Mouse (Mus musculus): Measurements from ENCODE around the gene Gm45213. TPM values are rescaled to one million over a fixed set of nuclear protein-coding genes. Genes with fewer than 3 reads are reported as not detected.

Gm45213 gene
- polyA plus RNA-seq, 1 experiment = not detected

DNA sequence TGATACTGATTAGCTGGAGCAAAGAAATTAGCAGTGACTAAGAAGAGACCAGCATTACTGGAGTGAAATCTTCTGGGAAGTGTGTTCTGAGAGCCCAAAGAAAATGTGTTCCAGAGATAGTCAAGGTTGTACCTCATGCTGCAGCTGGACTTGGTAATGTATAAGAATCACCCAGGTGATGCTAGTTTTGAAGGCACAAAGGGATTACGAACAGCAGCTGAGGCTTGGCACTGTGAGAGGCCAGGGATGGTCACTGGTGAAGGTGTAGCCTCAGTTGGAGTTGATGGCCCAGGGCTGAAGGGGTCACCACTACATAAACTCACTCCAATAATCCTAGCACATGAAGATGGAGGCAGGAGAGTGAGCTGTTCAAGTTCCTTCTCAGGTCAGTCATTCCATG, 15.3 kb downstream of the Gm45213 start, which contains the start of gene Snrpa1:
Gene Snrpa1, plus strand, starts transcription at position 301 of the 400 bp plus-strand sequence.
- peak within 1 kb of the TSS; percentile 91 for H3K4me3 ChIP-seq
- peak within 1 kb of the TSS; percentile 99 for H3K4me2 ChIP-seq (ENCODE audit: low read depth)
- no peaks in the 10 kb centered on the region for H3K27me3 ChIP-seq (ENCODE audit: control insufficient read depth, insufficient read depth, insufficient read length)
- H3ac ChIP-seq (ENCODE audit: control insufficient read depth, insufficient read length) = no peak within 1 kb of the TSS
- peaks cover 12% of the 10 kb centered on the region for H3K36me3 ChIP-seq (ENCODE audit: control insufficient read depth, insufficient read depth)
- H3K79me2 ChIP-seq (ENCODE audit: control insufficient read depth, insufficient read depth) = peaks cover 26% of the 10 kb centered on the region
- TF ChIP-seq USF1 (IDR thresholded peaks at IDR 0.05; ENCODE audit: low read depth) = no peak
- TF ChIP-seq POLR2AphosphoS2 (IDR thresholded peaks at IDR 0.05; ENCODE audit: insufficient read length, low read depth) = no peak
- TF ChIP-seq MAX (IDR thresholded peaks at IDR 0.05; ENCODE audit: low read depth) = no peak
- TF ChIP-seq POLR2A (IDR thresholded peaks at IDR 0.05; ENCODE audit: insufficient read length, low read depth) = no peak
- TF ChIP-seq REST (IDR thresholded peaks at IDR 0.05; ENCODE audit: insufficient read depth, insufficient read length) = no peak
- TF ChIP-seq TCF3 (IDR thresholded peaks at IDR 0.05; ENCODE audit: insufficient read length, low read depth) = no peak
- no peak for TF ChIP-seq CEBPB (IDR thresholded peaks at IDR 0.05; ENCODE audit: insufficient read depth, poor library complexity, severe bottlenecking)
- no peak for TF ChIP-seq TCF12 (IDR thresholded peaks at IDR 0.05; ENCODE audit: insufficient read depth, poor library complexity, severe bottlenecking)
- no peak for TF ChIP-seq SRF (IDR thresholded peaks at IDR 0.05; ENCODE audit: control insufficient read depth, insufficient read length, low read depth)
- no peak for TF ChIP-seq E2F4 (IDR thresholded peaks at IDR 0.05; ENCODE audit: insufficient read depth)
- no peak for TF ChIP-seq MYOD1 (IDR thresholded peaks at IDR 0.05; ENCODE audit: control insufficient read depth in 1 of 3, insufficient read length in 2 of 3, low read depth in 2 of 3)
- no peak for TF ChIP-seq MYOG (IDR thresholded peaks at IDR 0.05; ENCODE audit: control insufficient read depth in 1 of 3, insufficient read depth in 1 of 3, insufficient read length in 2 of 3, low read depth in 2 of 3)

DNA sequence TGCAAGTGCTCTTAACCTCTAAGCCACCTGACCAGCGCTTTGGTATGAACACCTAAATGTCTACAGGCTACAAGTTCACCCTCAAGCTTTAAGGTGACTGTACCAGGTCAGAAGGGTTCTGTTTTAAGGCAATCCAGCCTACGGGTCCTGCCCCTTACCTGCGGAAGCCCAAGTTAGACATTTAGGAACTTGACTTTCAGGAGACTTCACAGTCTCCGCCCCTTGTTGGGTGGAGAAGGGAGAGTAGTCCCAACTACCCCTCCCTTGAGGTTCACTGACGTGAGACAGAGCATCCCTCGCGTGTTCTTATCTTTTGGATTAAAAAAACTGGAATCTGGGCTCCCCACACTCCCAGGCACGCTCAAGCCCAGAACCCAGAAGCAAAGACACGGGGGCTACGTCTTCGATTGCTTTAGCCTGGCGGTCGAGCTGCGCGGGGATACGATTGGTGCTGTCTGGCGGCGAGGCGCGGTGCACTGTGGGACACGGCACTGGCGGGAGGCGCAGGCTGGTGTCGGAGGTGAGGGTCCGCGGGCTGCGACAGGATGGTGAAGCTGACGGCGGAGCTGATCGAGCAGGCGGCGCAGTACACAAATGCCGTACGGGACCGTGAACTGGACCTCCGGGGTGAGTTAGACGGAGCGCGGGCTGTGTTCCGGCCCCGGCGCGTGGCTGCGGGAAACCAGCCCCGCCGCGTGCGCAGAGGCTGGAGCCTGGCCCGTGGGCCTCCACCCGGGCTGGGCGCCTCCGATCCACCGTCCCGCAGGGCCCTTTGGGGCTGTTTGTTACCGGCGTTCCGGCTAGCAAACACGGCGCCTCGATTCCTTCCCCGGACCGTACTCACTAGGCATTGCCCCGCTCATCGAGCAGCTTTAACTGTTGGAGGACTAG, 16.9 kb downstream of the Gm45213 start:
- Histone ChIP-seq H3K27me3 (ENCODE audit: control insufficient read depth, insufficient read depth, insufficient read length) (no peaks in the 10 kb centered on the region), H3K4me3 (peak overlapping the region; percentile 91), H3ac (ENCODE audit: control insufficient read depth, insufficient read length) (peak overlapping the region; percentile 23), H3K79me2 (ENCODE audit: control insufficient read depth, insufficient read depth) (peaks cover 26% of the 10 kb centered on the region), H3K4me2 (ENCODE audit: low read depth) (peak overlapping the region; percentile 99), H3K36me3 (ENCODE audit: control insufficient read depth, insufficient read depth) (peaks cover 26% of the 10 kb centered on the region)
- TF ChIP-seq MYOG (IDR thresholded peaks at IDR 0.05; ENCODE audit: control insufficient read depth in 1 of 3, insufficient read depth in 1 of 3, insufficient read length in 2 of 3, low read depth in 2 of 3) (peak in 2 of 3 experiments; percentile 6 to 33), POLR2AphosphoS2 (IDR thresholded peaks at IDR 0.05; ENCODE audit: insufficient read length, low read depth) (peak; percentile 96), SRF (IDR thresholded peaks at IDR 0.05; ENCODE audit: control insufficient read depth, insufficient read length, low read depth) (peak; percentile 81), POLR2A (IDR thresholded peaks at IDR 0.05; ENCODE audit: insufficient read length, low read depth) (peak; percentile 99), TCF3 (IDR thresholded peaks at IDR 0.05; ENCODE audit: insufficient read length, low read depth) (no peak)

DNA sequence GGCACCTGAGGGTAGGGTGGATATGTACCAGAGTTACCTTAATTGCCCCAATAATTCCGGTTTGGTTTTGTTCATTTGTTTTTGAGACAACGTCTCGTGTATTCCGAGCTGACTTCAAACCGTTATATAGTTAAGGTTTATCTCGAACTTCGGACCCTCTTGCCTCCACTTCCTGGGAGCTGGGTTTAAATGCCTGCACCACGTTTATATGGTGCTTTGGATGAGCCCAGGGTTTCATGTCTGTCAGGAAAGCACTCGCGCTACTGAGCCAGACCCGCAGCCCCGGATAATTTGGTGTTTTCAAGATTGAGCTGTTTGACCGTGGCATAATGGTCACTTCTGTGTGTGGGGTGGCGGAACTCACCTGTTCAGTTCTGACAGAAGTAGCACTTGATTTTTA, 17.7 kb downstream of the Gm45213 start:
- TF ChIP-seq E2F4 (IDR thresholded peaks at IDR 0.05; ENCODE audit: insufficient read depth) (no peak), TCF12 (IDR thresholded peaks at IDR 0.05; ENCODE audit: insufficient read depth, poor library complexity, severe bottlenecking) (no peak), CEBPB (IDR thresholded peaks at IDR 0.05; ENCODE audit: insufficient read depth, poor library complexity, severe bottlenecking) (no peak), TCF3 (IDR thresholded peaks at IDR 0.05; ENCODE audit: insufficient read length, low read depth) (no peak), MAX (IDR thresholded peaks at IDR 0.05; ENCODE audit: low read depth) (no peak), SRF (IDR thresholded peaks at IDR 0.05; ENCODE audit: control insufficient read depth, insufficient read length, low read depth) (no peak), MYOD1 (IDR thresholded peaks at IDR 0.05; ENCODE audit: control insufficient read depth in 1 of 3, insufficient read length in 2 of 3, low read depth in 2 of 3) (no peak), USF1 (IDR thresholded peaks at IDR 0.05; ENCODE audit: low read depth) (no peak), MYOG (IDR thresholded peaks at IDR 0.05; ENCODE audit: control insufficient read depth in 1 of 3, insufficient read depth in 1 of 3, insufficient read length in 2 of 3, low read depth in 2 of 3) (no peak), REST (IDR thresholded peaks at IDR 0.05; ENCODE audit: insufficient read depth, insufficient read length) (no peak), POLR2A (IDR thresholded peaks at IDR 0.05; ENCODE audit: insufficient read length, low read depth) (no peak), POLR2AphosphoS2 (IDR thresholded peaks at IDR 0.05; ENCODE audit: insufficient read length, low read depth) (no peak)
- H3K4me2 ChIP-seq (ENCODE audit: low read depth) = peak overlapping the region; percentile 81
- peaks cover 26% of the 10 kb centered on the region for H3K79me2 ChIP-seq (ENCODE audit: control insufficient read depth, insufficient read depth)
- no peaks in the 10 kb centered on the region for H3K27me3 ChIP-seq (ENCODE audit: control insufficient read depth, insufficient read depth, insufficient read length)
- peak overlapping the region; percentile 23 for H3ac ChIP-seq (ENCODE audit: control insufficient read depth, insufficient read length)
- H3K4me3 ChIP-seq = peak overlapping the region; percentile 91
- peaks cover 27% of the 10 kb centered on the region for H3K36me3 ChIP-seq (ENCODE audit: control insufficient read depth, insufficient read depth)

DNA sequence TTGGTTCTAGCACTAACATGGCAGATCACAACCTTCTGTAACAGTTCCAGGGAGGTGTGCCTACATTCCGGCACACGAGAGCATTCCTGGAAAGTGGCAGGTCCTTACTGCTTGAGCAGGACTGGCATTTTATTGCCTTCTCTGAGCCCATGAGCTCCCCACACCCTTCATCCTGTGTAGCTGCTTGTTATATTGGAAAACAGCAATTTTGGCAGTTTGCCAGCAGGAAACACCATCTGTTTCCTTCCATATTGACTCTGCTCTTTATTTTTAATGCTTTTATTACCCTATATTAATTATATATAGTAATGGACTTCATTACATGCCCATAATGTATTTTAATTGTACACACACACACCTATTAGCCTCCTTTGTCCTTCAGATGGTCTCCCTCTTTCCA, 33.0 kb downstream of the Gm45213 start:
- Histone ChIP-seq H3ac (ENCODE audit: control insufficient read depth, insufficient read length) (no peak overlapping the region), H3K36me3 (ENCODE audit: control insufficient read depth, insufficient read depth) (peaks cover 44% of the 10 kb centered on the region)

More for the DNA sequence above, 33.0 kb downstream of the Gm45213 start:
- peaks cover 11% of the 10 kb centered on the region for H3K79me2 ChIP-seq (ENCODE audit: control insufficient read depth, insufficient read depth)
- H3K4me3 ChIP-seq = no peak overlapping the region
- H3K4me2 ChIP-seq (ENCODE audit: low read depth) = no peak overlapping the region
- no peak for TF ChIP-seq CEBPB (IDR thresholded peaks at IDR 0.05; ENCODE audit: insufficient read depth, poor library complexity, severe bottlenecking)
- no peak for TF ChIP-seq MAX (IDR thresholded peaks at IDR 0.05; ENCODE audit: low read depth)
- no peak for TF ChIP-seq TCF12 (IDR thresholded peaks at IDR 0.05; ENCODE audit: insufficient read depth, poor library complexity, severe bottlenecking)
- no peak for TF ChIP-seq MYOD1 (IDR thresholded peaks at IDR 0.05; ENCODE audit: control insufficient read depth in 1 of 3, insufficient read length in 2 of 3, low read depth in 2 of 3)
- TF ChIP-seq REST (IDR thresholded peaks at IDR 0.05; ENCODE audit: insufficient read depth, insufficient read length) = no peak
- no peak for TF ChIP-seq POLR2AphosphoS2 (IDR thresholded peaks at IDR 0.05; ENCODE audit: insufficient read length, low read depth)
- no peak for TF ChIP-seq POLR2A (IDR thresholded peaks at IDR 0.05; ENCODE audit: insufficient read length, low read depth)
- no peak for TF ChIP-seq TCF3 (IDR thresholded peaks at IDR 0.05; ENCODE audit: insufficient read length, low read depth)
- no peak for TF ChIP-seq SRF (IDR thresholded peaks at IDR 0.05; ENCODE audit: control insufficient read depth, insufficient read length, low read depth)
- no peaks in the 10 kb centered on the region for H3K27me3 ChIP-seq (ENCODE audit: control insufficient read depth, insufficient read depth, insufficient read length)

Data from myocyte (in vitro differentiated cells).